Mouse (Mus musculus): ENCODE measurements around the gene Rrm2. TPM values are rescaled to one million over a fixed set of nuclear protein-coding genes. Genes with fewer than 3 reads are reported as not detected.

Gene Rrm2
- polyA plus RNA-seq, 1 experiment from 2014 or later: 248 TPM

- Histone ChIP-seq H3K36me3 (no peaks in the 10 kb centered on the region), H3K9me3 (no peaks in the 10 kb centered on the region), H3K27ac (replicated peaks) (peak overlapping the region; percentile 42; the same call in 1 of the 2 replicates), H3K4me2 (no peak overlapping the region), H3K9ac (no peak overlapping the region), H3K4me3 (no peak overlapping the region), H3K4me1 (peaks cover 28% of the 10 kb centered on the region), H3K27me3 (replicated peaks) (no peaks in the 10 kb centered on the region)
- 52% methylated on average over 4 of the region's 4 CpGs for WGBS
- ATAC-seq (ENCODE audit: extremely low read depth, insufficient number of reproducible peaks, low FRiP score, low TSS enrichment): no peak
Measured at GRCm38 (mm10) chr12:24753680-24754079, 45.6 kb downstream of the Rrm2 start.

DNA sequence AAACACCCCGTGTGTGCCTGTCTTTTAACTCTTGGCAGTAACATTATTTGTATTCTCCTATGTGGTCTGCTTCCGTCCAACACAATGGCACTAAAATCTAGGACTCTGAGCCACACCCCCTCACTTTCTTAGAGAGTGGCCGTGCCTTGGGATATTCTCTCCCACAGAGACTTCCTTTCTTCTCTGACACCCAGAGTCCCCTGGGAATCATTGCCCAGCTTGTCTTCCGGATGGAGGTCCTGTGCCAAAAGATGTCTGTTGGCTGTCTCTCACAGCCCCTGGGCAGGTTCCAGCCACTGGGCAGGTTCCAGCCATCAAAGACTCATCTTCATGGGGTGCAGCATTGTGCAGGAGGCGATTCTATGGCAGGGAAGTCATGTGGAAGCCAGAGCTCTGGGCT is 46.7 kb downstream of the Rrm2 start:
- H3K36me3 ChIP-seq: no peaks in the 10 kb centered on the region
- no peak overlapping the region for H3K4me3 ChIP-seq
- WGBS: 54% methylated on average over 5 of the region's 5 CpGs
- no peak overlapping the region for H3K9ac ChIP-seq
- no peaks in the 10 kb centered on the region for H3K9me3 ChIP-seq
- peaks cover 29% of the 10 kb centered on the region for H3K4me1 ChIP-seq
- H3K27ac ChIP-seq (replicated peaks): no peak overlapping the region
- no peak for ATAC-seq (ENCODE audit: extremely low read depth, insufficient number of reproducible peaks, low FRiP score, low TSS enrichment)
- H3K27me3 ChIP-seq (replicated peaks): no peaks in the 10 kb centered on the region
- no peak overlapping the region for H3K4me2 ChIP-seq

- WGBS: 85% methylated on average over 9 of the region's 9 CpGs
- Histone ChIP-seq H3K36me3 (no peaks in the 10 kb centered on the region), H3K4me2 (no peak overlapping the region), H3K4me3 (no peak overlapping the region), H3K27me3 (replicated peaks) (no peaks in the 10 kb centered on the region), H3K27ac (replicated peaks) (no peak overlapping the region), H3K4me1 (peaks cover 24% of the 10 kb centered on the region), H3K9me3 (no peaks in the 10 kb centered on the region), H3K9ac (no peak overlapping the region)
- no peak for ATAC-seq (ENCODE audit: extremely low read depth, insufficient number of reproducible peaks, low FRiP score, low TSS enrichment)
Measured at GRCm38 (mm10) chr12:24755471-24755870, 47.4 kb downstream of the Rrm2 start.

GRCm38 (mm10) chr12:24757387-24757786 is 49.3 kb downstream of the Rrm2 start:
- H3K4me1 ChIP-seq: peaks cover 29% of the 10 kb centered on the region
- no peak for ATAC-seq (ENCODE audit: extremely low read depth, insufficient number of reproducible peaks, low FRiP score, low TSS enrichment)
- H3K9me3 ChIP-seq: no peaks in the 10 kb centered on the region
- H3K27ac ChIP-seq (replicated peaks): no peak overlapping the region
- H3K4me3 ChIP-seq: no peak overlapping the region
- H3K9ac ChIP-seq: no peak overlapping the region
- H3K27me3 ChIP-seq (replicated peaks): no peaks in the 10 kb centered on the region
- no peak overlapping the region for H3K4me2 ChIP-seq
- no peaks in the 10 kb centered on the region for H3K36me3 ChIP-seq

DNA sequence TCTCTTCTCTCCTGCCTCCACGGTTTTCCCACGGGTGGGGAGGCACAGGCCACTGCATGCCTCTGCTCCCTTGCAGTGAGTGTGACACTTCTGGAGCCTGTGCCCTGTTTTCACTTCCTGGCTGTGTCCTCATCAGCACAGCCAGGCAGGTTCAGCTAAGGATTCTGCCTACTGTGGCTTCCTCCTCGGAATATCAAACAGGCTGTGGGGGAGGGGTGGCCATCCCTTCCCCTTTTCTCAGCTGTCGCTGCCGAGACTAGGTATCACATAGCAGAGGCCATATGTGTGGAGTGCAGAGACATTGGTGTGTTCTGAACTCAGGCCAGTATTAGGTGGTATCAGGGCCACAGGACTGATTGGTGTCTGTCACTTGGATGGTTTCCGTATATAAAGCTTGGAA is 50.3 kb downstream of the Rrm2 start:
- H3K4me1 ChIP-seq: peaks cover 28% of the 10 kb centered on the region
- ATAC-seq (ENCODE audit: extremely low read depth, insufficient number of reproducible peaks, low FRiP score, low TSS enrichment): no peak
- no peak overlapping the region for H3K9ac ChIP-seq
- no peaks in the 10 kb centered on the region for H3K9me3 ChIP-seq
- H3K36me3 ChIP-seq: no peaks in the 10 kb centered on the region
- no peak overlapping the region for H3K27ac ChIP-seq (replicated peaks)
- H3K4me3 ChIP-seq: no peak overlapping the region
- no peak overlapping the region for H3K4me2 ChIP-seq
- no peaks in the 10 kb centered on the region for H3K27me3 ChIP-seq (replicated peaks)
- 18% methylated on average over 6 of the region's 6 CpGs for WGBS

GRCm38 (mm10) chr12:24762253-24762652 is 54.2 kb downstream of the Rrm2 start:
- Histone ChIP-seq H3K4me1 (peaks cover 14% of the 10 kb centered on the region), H3K9ac (no peak overlapping the region), H3K4me2 (0 out of 2 replicates have a peak overlapping the region, but pooled peaks have one; percentile 19), H3K27me3 (replicated peaks) (no peaks in the 10 kb centered on the region), H3K9me3 (no peaks in the 10 kb centered on the region), H3K27ac (replicated peaks) (no peak overlapping the region), H3K36me3 (no peaks in the 10 kb centered on the region), H3K4me3 (no peak overlapping the region)
- ATAC-seq (ENCODE audit: extremely low read depth, insufficient number of reproducible peaks, low FRiP score, low TSS enrichment): no peak
- WGBS: 31% methylated on average over 3 of the region's 3 CpGs

Other genes starting within 250 kb of the Rrm2 start
- 21.7 and 25.5 TPM in 2 replicates for gene Taf1b, start 209.9 kb upstream of the Rrm2 start, polyA plus RNA-seq (2015; fragmentation: Nextera tagmentation; extraction: Ambion mirVana)
- 2.0 and 2.1 TPM in 2 replicates for gene Grhl1, start 136.0 kb upstream of the Rrm2 start, polyA plus RNA-seq (2015; fragmentation: Nextera tagmentation; extraction: Ambion mirVana)
- 16.8 and 17.5 TPM in 2 replicates for gene Klf11, start 57.0 kb upstream of the Rrm2 start, polyA plus RNA-seq (2015; fragmentation: Nextera tagmentation; extraction: Ambion mirVana)
- 0.56 and 1.2 TPM in 2 replicates for gene Cys1, start 26.4 kb upstream of the Rrm2 start, polyA plus RNA-seq (2015; fragmentation: Nextera tagmentation; extraction: Ambion mirVana)
- gene Mboat2, start 122.6 kb downstream of the Rrm2 start, polyA plus RNA-seq (2015; fragmentation: Nextera tagmentation; extraction: Ambion mirVana): 27.7 and 30.5 TPM in 2 replicates